Mouse (Mus musculus) kidney, adult 2 months (tissue): ENCODE results near the gene Atf4.

ENCODE experiments used
- CTCF ChIP-seq: fragments of 200-500 bp; conservative IDR thresholded peaks from 2 replicates; pipeline ENCODE4 v1.5.1; 2011; ENCODE audit warnings: low read depth, mild to moderate bottlenecking, control low read depth, low read length, moderate library complexity, mixed read lengths; ENCODE audit not compliant: insufficient read depth, insufficient read length
- POLR2A ChIP-seq: fragments of 200-500 bp; IDR thresholded peaks from one replicate; pipeline ENCODE4 v1.6.1; 2011; ENCODE audit warnings: low read depth, low read length, control low read depth

DNA sequence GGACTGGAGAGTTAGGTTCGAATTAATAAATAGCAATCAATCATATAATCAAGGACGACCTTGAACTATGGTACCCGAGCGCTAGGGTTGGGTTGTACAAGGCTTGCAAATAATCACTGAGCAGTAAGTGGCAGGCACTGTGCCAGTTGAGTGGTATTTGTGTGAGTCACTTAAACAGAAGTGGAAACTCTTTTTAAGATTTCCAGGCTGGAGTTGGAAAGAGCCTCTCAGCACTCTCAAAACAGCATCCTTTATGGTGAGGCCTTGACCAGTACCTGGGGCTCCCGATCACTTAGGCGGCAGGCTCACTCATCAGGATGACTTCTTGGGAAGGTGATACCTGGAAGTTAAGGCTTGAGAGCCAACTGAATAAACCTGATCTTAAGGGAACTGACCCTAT lies 777 bp upstream of the Atf4 start:
- TF ChIP-seq CTCF: no peak
- no peak for TF ChIP-seq POLR2A
